Mouse (Mus musculus) lung, adult 2 months (tissue): Measurements from ENCODE around the gene Cfd.

ENCODE experiments used
- CTCF ChIP-seq: fragments of 200-500 bp; IDR thresholded peaks from 2 replicates; pipeline ENCODE4 v1.5.1; 2011; ENCODE audit warnings: mild to moderate bottlenecking, low read length, control low read depth; ENCODE audit not compliant: insufficient read depth
- POLR2A ChIP-seq: fragments of 200-500 bp; IDR thresholded peaks from 2 replicates; pipeline ENCODE4 v1.6.1; 2011; ENCODE audit warnings: low read depth, mild to moderate bottlenecking, control low read depth, low read length, borderline replicate concordance; ENCODE audit errors: extremely low read depth

- TF ChIP-seq CTCF (no peak), POLR2A (no peak)
These were observed 46.3 kb downstream of the Cfd start for GRCm38 (mm10) chr10:79936911-79937441.
